Mouse (Mus musculus): ENCODE data around the gene Defb11. TPM values are rescaled to one million over a fixed set of nuclear protein-coding genes. Genes with fewer than 3 reads are reported as not detected.

Gene Defb11
- total RNA-seq (2023), result not detected

DNA sequence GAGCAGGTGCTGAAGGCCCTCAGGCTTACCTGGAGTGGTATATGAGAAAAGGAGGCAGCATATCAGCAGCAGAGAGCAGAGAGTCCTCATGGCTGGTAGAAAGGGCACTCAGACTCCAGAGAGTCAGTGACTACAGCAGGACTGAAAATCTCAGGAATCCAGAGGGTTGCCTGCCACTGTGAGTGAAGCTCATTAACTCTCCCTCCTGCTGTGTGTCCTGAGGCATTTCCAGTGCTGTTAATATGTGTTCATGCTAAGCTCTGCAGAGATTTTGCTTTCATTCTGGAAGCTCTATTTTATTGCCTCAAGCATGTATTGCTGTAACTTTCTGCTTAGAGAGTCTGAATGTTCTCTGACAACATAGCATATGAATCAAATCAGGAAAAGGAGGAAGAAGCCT is at the start of gene Defb11:
Gene Defb11, minus strand, starts transcription at position 123 of the 400 bp plus-strand sequence.

DNA sequence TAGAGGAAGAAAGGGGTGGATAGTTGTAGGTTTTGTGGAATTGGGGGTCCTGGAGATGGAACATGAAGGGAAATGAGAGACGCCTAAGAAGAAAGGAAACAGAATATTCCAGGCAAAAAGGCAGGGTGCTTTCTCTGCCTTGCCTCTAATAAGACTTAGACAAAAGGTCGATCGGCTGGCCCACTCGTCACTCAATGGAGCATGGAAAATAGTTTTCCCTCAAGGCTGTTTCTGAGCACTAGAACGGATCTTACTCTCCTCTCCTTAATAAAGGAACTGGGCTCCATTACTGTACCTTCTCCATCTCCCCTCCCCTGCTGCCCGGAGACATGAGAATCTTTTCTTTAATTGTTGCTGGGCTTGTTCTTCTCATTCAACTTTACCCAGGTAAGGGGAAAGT is 40.2 kb upstream of the Defb11 start, which contains the start of gene Defb13:
Gene Defb13, plus strand, starts transcription at position 301 of the 400 bp plus-strand sequence.

DNA sequence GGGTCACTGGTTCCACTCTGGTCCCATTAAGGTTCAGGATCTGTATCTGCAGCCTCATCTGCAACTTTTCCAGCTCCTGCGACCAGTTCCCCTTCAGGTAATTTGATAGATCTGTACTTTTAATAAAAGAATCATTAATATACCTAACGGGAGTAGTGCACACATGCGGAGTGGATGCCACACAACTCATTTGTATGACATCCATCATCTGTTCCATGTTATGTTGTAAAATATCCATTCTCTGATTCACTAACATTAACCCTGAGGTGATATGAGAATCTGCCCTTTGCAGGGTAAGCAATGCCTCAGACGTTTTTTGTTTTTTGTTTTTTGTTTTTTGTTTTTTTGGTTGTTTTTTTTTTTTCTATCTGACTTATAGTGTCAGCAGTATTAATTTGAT is 31.8 kb upstream of the Defb11 start, which contains the start of gene Defb35:
Gene Defb35, plus strand, starts transcription at position 301 of the 400 bp plus-strand sequence.

DNA sequence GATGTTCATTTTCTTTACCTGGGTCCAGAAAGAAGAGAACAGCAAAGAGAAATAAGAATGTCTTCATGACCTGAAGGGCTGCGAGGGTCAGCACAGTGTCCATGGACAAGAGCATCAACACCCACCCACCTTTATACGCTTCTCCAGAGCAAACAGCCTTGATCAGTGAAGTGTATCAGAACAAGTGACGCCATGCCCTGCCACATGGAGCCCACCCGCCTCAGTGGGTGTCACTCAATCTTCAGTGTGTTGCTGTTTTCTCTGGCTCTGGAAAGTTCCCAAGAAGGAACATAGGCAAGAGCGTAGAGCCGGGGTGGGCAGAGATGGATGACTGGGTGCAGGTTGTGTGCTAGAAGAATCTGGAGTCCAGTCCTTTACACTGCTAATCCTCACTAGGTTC is 26.4 kb upstream of the Defb11 start, which contains the start of gene Defb15:
Gene Defb15, minus strand, starts transcription at position 101 of the 400 bp plus-strand sequence.

DNA sequence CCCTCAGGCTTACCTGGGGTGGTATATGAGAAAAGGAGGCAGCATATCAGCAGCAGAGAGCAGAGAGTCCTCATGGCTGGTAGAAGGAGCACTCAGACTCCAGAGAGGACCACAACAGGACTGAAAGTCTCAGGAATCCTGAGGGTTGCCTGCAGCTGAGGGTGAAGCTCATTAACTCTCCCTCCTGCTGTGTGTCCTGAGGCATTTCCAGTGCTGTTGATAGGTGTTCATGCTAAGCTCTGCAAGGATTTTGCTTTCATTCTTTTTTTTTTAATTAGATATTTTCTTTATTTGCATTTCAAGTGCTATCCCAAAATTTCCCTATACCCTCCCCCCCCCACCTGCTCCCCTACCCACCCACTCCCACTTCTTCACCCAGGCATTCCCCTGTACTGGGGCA is 20.9 kb downstream of the Defb11 start, which contains the start of gene Defb9:
Gene Defb9, minus strand, starts transcription at position 101 of the 400 bp plus-strand sequence.

DNA sequence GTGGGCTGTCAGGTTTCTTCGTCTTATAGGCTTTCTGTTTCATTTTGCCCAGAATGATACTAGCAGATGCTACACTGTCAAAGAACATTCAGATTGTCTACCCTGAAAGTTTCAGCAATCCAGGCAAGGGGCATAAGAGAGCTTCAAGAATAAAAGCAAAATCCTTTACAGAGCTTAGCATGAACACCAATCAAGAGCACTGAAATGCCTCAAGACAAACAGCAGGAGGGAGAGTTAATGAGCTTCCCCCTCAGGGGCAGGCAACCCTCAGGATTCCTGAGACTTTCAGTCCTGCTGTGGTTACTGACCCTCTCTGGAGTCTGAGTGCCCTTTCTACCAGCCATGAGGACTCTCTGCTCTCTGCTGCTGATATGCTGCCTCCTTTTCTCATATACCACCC is 47.6 kb downstream of the Defb11 start, which contains the start of gene Defb10:
Gene Defb10, plus strand, starts transcription at position 316 of the 400 bp plus-strand sequence.

Other genes with a start within 250 kb of the Defb11 start
- not detected for gene Defa34, start 240.6 kb downstream of the Defb11 start, total RNA-seq (2023)
- not detected for gene AY761184, start 202.8 kb downstream of the Defb11 start, total RNA-seq (2023)
- not detected for gene Defa24, start 171.9 kb downstream of the Defb11 start, total RNA-seq (2023)
- gene Defb50, start 82.9 kb downstream of the Defb11 start, total RNA-seq (2023), result not detected
- not detected for gene Defb2, start 66.5 kb downstream of the Defb11 start, total RNA-seq (2023)
- gene Defb10, start 47.5 kb downstream of the Defb11 start, total RNA-seq (2023), result not detected
- gene Defb9, start 21.0 kb downstream of the Defb11 start, total RNA-seq (2023), result not detected
- gene Defb15, start 26.3 kb upstream of the Defb11 start, total RNA-seq (2023), result not detected
- not detected for gene Defb35, start 31.9 kb upstream of the Defb11 start, total RNA-seq (2023)
- gene Defb13, start 40.4 kb upstream of the Defb11 start, total RNA-seq (2023), result not detected
- gene Fam90a1a, start 52.3 kb upstream of the Defb11 start, total RNA-seq (2023), result not detected
- not detected for gene Ccdc70, start 63.4 kb upstream of the Defb11 start, total RNA-seq (2023)
- 0.35 TPM for gene Atp7b, start 153.9 kb upstream of the Defb11 start, total RNA-seq (2023)
- 20.1 TPM for gene Alg11, start 154.3 kb upstream of the Defb11 start, total RNA-seq (2023)
- gene Nek5, start 218.6 kb upstream of the Defb11 start, total RNA-seq (2023), result not detected

Data from CD4-positive naive resting alpha-beta T cell, adult 57 days (primary cell).